14 mouse cellular contexts compared by ENCODE assay signal in the genomic region with DNA sequence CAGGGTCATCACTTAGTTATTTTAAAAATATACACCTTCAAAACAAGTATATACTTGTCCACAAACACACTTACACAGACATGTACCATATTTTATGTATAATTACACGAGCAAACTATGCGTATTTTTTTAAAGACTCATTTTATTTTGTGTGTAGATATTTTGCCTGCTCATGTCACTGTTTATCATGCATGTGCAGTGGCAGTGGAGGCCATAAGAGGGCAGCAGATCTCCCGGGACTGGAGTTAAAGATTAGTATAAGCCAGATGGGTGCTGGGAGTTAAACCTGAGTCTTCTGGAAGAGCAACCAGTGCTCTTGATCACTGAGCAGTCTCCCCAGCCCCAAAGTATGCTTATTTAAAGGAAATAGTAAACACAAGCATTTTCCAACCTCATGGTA. TPM values are rescaled to one million over a fixed set of nuclear protein-coding genes. Genes with fewer than 3 reads are reported as not detected.
DNase-seq lines count a peak whose midpoint lies in the region; ATAC-seq and TF ChIP-seq lines count a peak whose summit lies in the region.
"Had no signal": no experiment of that assay in that cellular context is flagged by ENCODE, and none has a peak within 500 bp of the region (broad histone marks: within the 10 kb centered on the region; RNA-seq: fewer than 3 reads in every experiment).

No protein-coding gene starts in this region.

- TF ChIP-seq CTCF in gastrocnemius, adult 2 months (IDR thresholded peaks at IDR 0.05) = peak; percentile 37
- peak; percentile 57; the same call in 1 of the 2 replicates for TF ChIP-seq CTCF in liver, adult 2 months (IDR thresholded peaks at IDR 0.05; ENCODE audit: low read depth, low read length)

- peaks cover 6% of the 10 kb centered on the region; the same call in 1 of the 2 replicates for H3K27me3 ChIP-seq in liver, adult 2 months (ENCODE audit: control insufficient read depth, insufficient read depth, low read length)
- peaks cover 15% of the 10 kb centered on the region for H3K27me3 ChIP-seq in liver, embryonic 11.5 days (replicated peaks; ENCODE audit: control insufficient read depth, insufficient read depth, low read length)

- no peak overlapping the region for H3K4me3 ChIP-seq in gastrocnemius, adult 2 months
- H3K4me3 ChIP-seq in liver, adult 2 months (ENCODE audit: insufficient read depth, low read depth, low read length) = no peak overlapping the region
- H3K4me3 ChIP-seq in liver, embryonic 11.5 days (ENCODE audit: low read depth, low read length) = no peak overlapping the region
- H3K4me3 ChIP-seq: embryonic facial prominence, embryonic 15.5 days; lung, embryonic 15.5 days had no signal

- 30% methylated on average over 3 of the region's 3 CpGs for WGBS in liver, adult 2 months
- WGBS in liver, embryonic 11.5 days = 23% methylated on average over 3 of the region's 3 CpGs

- no peaks in the 10 kb centered on the region for H3K9me3 ChIP-seq in liver, embryonic 11.5 days (ENCODE audit: control insufficient read depth, low read length)
- H3K9me3 ChIP-seq: embryonic facial prominence, embryonic 15.5 days; lung, embryonic 15.5 days had no signal

- no peaks in the 10 kb centered on the region for H3K4me1 ChIP-seq in liver, adult 2 months (ENCODE audit: control insufficient read depth, insufficient read depth, low read length)
- no peaks in the 10 kb centered on the region for H3K4me1 ChIP-seq in liver, embryonic 11.5 days (replicated peaks; ENCODE audit: control insufficient read depth, insufficient read depth, low read length)
- H3K4me1 ChIP-seq: embryonic facial prominence, embryonic 15.5 days; lung, embryonic 15.5 days had no signal

- no peak for TF ChIP-seq POLR2A in liver, adult 2 months (IDR thresholded peaks at IDR 0.05; ENCODE audit: extremely low read depth, insufficient read depth, low read length)

- no peak overlapping the region for H3K9ac ChIP-seq in liver, adult 2 months (ENCODE audit: low read depth, low read length)
- H3K9ac ChIP-seq in liver, embryonic 11.5 days (ENCODE audit: low read depth, low read length) = no peak overlapping the region
- H3K9ac ChIP-seq: embryonic facial prominence, embryonic 15.5 days; lung, embryonic 15.5 days had no signal

- no peak overlapping the region for H3K27ac ChIP-seq in gastrocnemius, adult 2 months
- no peak overlapping the region for H3K27ac ChIP-seq in liver, adult 2 months (replicated peaks; ENCODE audit: insufficient read depth, low read depth, low read length)
- H3K27ac ChIP-seq in liver, embryonic 11.5 days (ENCODE audit: low read depth, low read length) = no peak overlapping the region
- H3K27ac ChIP-seq: embryonic facial prominence, embryonic 15.5 days; lung, embryonic 15.5 days had no signal

- ATAC-seq in liver, embryonic 11.5 days (replicated peaks; ENCODE audit: low FRiP score) = no peak
- 0 out of 2 replicates have a peak, but pooled peaks have one; percentile 31 for ATAC-seq in granulocyte monocyte progenitor cell, adult 5-6 weeks (replicated peaks; ENCODE audit: poor library complexity, severe bottlenecking)

- DNase-seq in gastrocnemius, adult 2 months = no peak
- no peak for DNase-seq in gastrocnemius, adult 8-10 months (ENCODE audit: low spot score in 2 of 2)
- DNase-seq in liver, adult 2 months (ENCODE audit: extremely low read depth, low read depth, low spot score) = peak; percentile 18
- no peak for DNase-seq in liver, embryonic 11.5 days (ENCODE audit: low spot score)
- DNase-seq in ES-CJ7 (ENCODE audit: low read depth, low spot score) = peak; percentile 27
- no peak for DNase-seq in ovary, adult 18-20 months (ENCODE audit: low spot score)
- no peak for DNase-seq in frontal cortex, postnatal 10 days (ENCODE audit: low spot score in 2 of 2)
- DNase-seq: gastrocnemius, postnatal 10 days; layer of hippocampus, adult 9-11 months; thymus, postnatal 14 days had no signal

- intact Hi-C loops in gastrocnemius, adult 2 months (cut with DNase I) = no loop called here

- H3K4me2 ChIP-seq in liver, embryonic 11.5 days = no peak overlapping the region
- H3K4me2 ChIP-seq: embryonic facial prominence, embryonic 15.5 days; lung, embryonic 15.5 days had no signal

- no peaks in the 10 kb centered on the region for H3K79me2 ChIP-seq in liver, adult 2 months (ENCODE audit: control insufficient read depth, insufficient read depth, low read length)

- no peaks in the 10 kb centered on the region for H3K36me3 ChIP-seq in liver, adult 2 months (ENCODE audit: control insufficient read depth, insufficient read depth, low read length)
- no peaks in the 10 kb centered on the region for H3K36me3 ChIP-seq in liver, embryonic 11.5 days (ENCODE audit: control insufficient read depth, insufficient read depth, low read length)
- H3K36me3 ChIP-seq: embryonic facial prominence, embryonic 15.5 days; lung, embryonic 15.5 days had no signal

RNA-seq across cellular contexts. Expression of gene Pax9, which starts 16.8 kb away (rescaled TPM):
- under 1 TPM; 0.06 to 0.10 TPM for total RNA-seq in gastrocnemius, adult 2 months (2021)
- under 1 TPM in 1 of 4 experiments, not detected in 3; 0.15 TPM for total RNA-seq in gastrocnemius, adult 8-10 months (2022)
- total RNA-seq in liver, adult 2 months (2014; rRNA removed) = not detected in 2 replicates
- not detected in 2 replicates for polyA plus RNA-seq in liver, adult 2 months (2012; rRNA removed)
- 0.60 and 0.61 TPM in 2 replicates for polyA plus RNA-seq in liver, embryonic 11.5 days (2014; fragmentation: Nextera tagmentation; extraction: Ambion mirVana)
- not detected in 2 replicates for total RNA-seq in granulocyte monocyte progenitor cell, adult 5-6 weeks (2014; fragmentation: Nextera tagmentation)
- not detected in 2 replicates for total RNA-seq in granulocyte monocyte progenitor cell, adult 5-6 weeks (2017)
- total RNA-seq: hematopoietic stem cell, adult 5-6 weeks had no signal

Comparison
In these comparisons a context has a peak if more than half of its experiments do, and no peak if none do; other contexts are left out.
1. DNase-seq: peak in liver, adult 2 months (single experiment) and ES-CJ7 (single experiment); none in gastrocnemius, adult 2 months (single experiment), gastrocnemius, adult 8-10 months (0 of 2), liver, embryonic 11.5 days (single experiment), ovary, adult 18-20 months (single experiment) and frontal cortex, postnatal 10 days (0 of 2).